Comparison of ENCODE assay signal across 17 mouse cellular contexts in the genomic region with DNA sequence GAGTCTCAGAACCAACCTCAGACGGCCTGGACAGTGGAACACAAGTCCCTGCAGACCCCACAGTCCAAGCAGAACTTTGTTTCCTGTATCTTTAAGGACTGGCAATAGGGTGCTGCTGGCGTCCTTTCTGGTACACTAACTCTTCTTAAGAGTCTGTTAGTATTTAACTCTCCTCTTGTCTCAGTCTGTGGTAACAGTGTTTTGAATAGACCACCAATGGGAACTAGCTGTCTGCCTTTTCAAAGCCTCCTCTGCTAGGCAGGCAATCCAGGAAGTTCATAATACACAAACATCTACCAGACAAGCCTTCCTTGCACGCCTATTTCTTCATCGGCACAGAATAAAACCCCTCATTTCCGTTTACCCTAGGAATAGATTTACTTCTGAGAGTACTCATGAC. TPM values are rescaled to one million over a fixed set of nuclear protein-coding genes. Genes with fewer than 3 reads are reported as not detected.
DNase-seq lines count a peak whose midpoint lies in the region; ATAC-seq and TF ChIP-seq lines count a peak whose summit lies in the region.
"Had no signal": no experiment of that assay in that cellular context is flagged by ENCODE, and none has a peak within 500 bp of the region (broad histone marks: within the 10 kb centered on the region; RNA-seq: fewer than 3 reads in every experiment).

No protein-coding gene starts in this region.

- H3K27me3 ChIP-seq in hindbrain, embryonic 12.5 days = no peaks in the 10 kb centered on the region
- no peaks in the 10 kb centered on the region for H3K27me3 ChIP-seq in hindbrain, embryonic 10.5 days (ENCODE audit: insufficient read depth, poor library complexity, severe bottlenecking)
- no peaks in the 10 kb centered on the region for H3K27me3 ChIP-seq in midbrain, embryonic 13.5 days
- H3K27me3 ChIP-seq in midbrain, embryonic 11.5 days (ENCODE audit: control insufficient read depth, insufficient read depth, low read length) = no peaks in the 10 kb centered on the region
- no peaks in the 10 kb centered on the region for H3K27me3 ChIP-seq in hindbrain, embryonic 14.5 days (ENCODE audit: control insufficient read depth, insufficient read depth, low read length)
- no peaks in the 10 kb centered on the region for H3K27me3 ChIP-seq in midbrain, postnatal 0 days (ENCODE audit: insufficient read depth, low read length)
- H3K27me3 ChIP-seq: embryonic facial prominence, embryonic 12.5 days; liver, embryonic 13.5 days had no signal

- no peak overlapping the region for H3K27ac ChIP-seq in hindbrain, embryonic 12.5 days
- H3K27ac ChIP-seq in hindbrain, embryonic 10.5 days = no peak overlapping the region
- H3K27ac ChIP-seq in midbrain, embryonic 13.5 days = no peak overlapping the region
- no peak overlapping the region for H3K27ac ChIP-seq in midbrain, embryonic 11.5 days (ENCODE audit: low read depth, low read length)
- H3K27ac ChIP-seq in hindbrain, embryonic 14.5 days = no peak overlapping the region; the same call in 1 of the 2 replicates
- H3K27ac ChIP-seq in midbrain, postnatal 0 days (ENCODE audit: low read depth, low read length) = no peak overlapping the region
- H3K27ac ChIP-seq: embryonic facial prominence, embryonic 12.5 days; heart, embryonic 10.5 days; limb, embryonic 10.5 days; liver, embryonic 13.5 days had no signal

- H3K4me1 ChIP-seq in hindbrain, embryonic 12.5 days = peaks cover 72% of the 10 kb centered on the region
- peaks cover 36% of the 10 kb centered on the region for H3K4me1 ChIP-seq in hindbrain, embryonic 10.5 days (replicated peaks)
- H3K4me1 ChIP-seq in midbrain, embryonic 13.5 days (replicated peaks) = peaks cover 95% of the 10 kb centered on the region
- H3K4me1 ChIP-seq in midbrain, embryonic 11.5 days (ENCODE audit: control insufficient read depth, insufficient read depth, low read length) = peaks cover 18% of the 10 kb centered on the region
- peaks cover 90% of the 10 kb centered on the region for H3K4me1 ChIP-seq in hindbrain, embryonic 14.5 days (replicated peaks; ENCODE audit: control insufficient read depth, insufficient read depth, low read length)
- H3K4me1 ChIP-seq in midbrain, postnatal 0 days (ENCODE audit: insufficient read depth, low read length) = peaks cover 41% of the 10 kb centered on the region
- H3K4me1 ChIP-seq: heart, embryonic 10.5 days; liver, embryonic 13.5 days had no signal

- H3K9me3 ChIP-seq in hindbrain, embryonic 12.5 days (replicated peaks) = no peaks in the 10 kb centered on the region
- no peaks in the 10 kb centered on the region for H3K9me3 ChIP-seq in hindbrain, embryonic 10.5 days
- no peaks in the 10 kb centered on the region for H3K9me3 ChIP-seq in midbrain, embryonic 13.5 days
- H3K9me3 ChIP-seq in midbrain, embryonic 11.5 days (ENCODE audit: control insufficient read depth, low read length) = no peaks in the 10 kb centered on the region
- H3K9me3 ChIP-seq in hindbrain, embryonic 14.5 days (ENCODE audit: control insufficient read depth, low read length) = no peaks in the 10 kb centered on the region
- H3K9me3 ChIP-seq in midbrain, postnatal 0 days (ENCODE audit: low read length) = no peaks in the 10 kb centered on the region
- H3K9me3 ChIP-seq: embryonic facial prominence, embryonic 12.5 days; heart, embryonic 10.5 days; limb, embryonic 10.5 days; liver, embryonic 13.5 days had no signal

- H3K4me3 ChIP-seq in hindbrain, embryonic 12.5 days = no peak overlapping the region
- no peak overlapping the region for H3K4me3 ChIP-seq in hindbrain, embryonic 10.5 days
- 0 out of 2 replicates have a peak overlapping the region, but pooled peaks have one; percentile 5 for H3K4me3 ChIP-seq in midbrain, embryonic 13.5 days (replicated peaks)
- no peak overlapping the region for H3K4me3 ChIP-seq in midbrain, embryonic 11.5 days (ENCODE audit: low read depth, low read length)
- H3K4me3 ChIP-seq in hindbrain, embryonic 14.5 days (replicated peaks; ENCODE audit: low read length) = no peak overlapping the region
- no peak overlapping the region for H3K4me3 ChIP-seq in midbrain, postnatal 0 days (ENCODE audit: low read depth, low read length)
- H3K4me3 ChIP-seq: embryonic facial prominence, embryonic 12.5 days; heart, embryonic 10.5 days; limb, embryonic 10.5 days; liver, embryonic 13.5 days had no signal

- no peak for TF ChIP-seq CTCF in midbrain, postnatal 0 days (IDR thresholded peaks at IDR 0.05)

- ATAC-seq in hindbrain, embryonic 12.5 days (ENCODE audit: low FRiP score) = no peak
- no peak for ATAC-seq in midbrain, embryonic 13.5 days
- ATAC-seq in midbrain, embryonic 11.5 days (ENCODE audit: low FRiP score) = no peak
- ATAC-seq in hindbrain, embryonic 14.5 days (ENCODE audit: low FRiP score) = no peak
- no peak for ATAC-seq in midbrain, postnatal 0 days (ENCODE audit: low FRiP score)

- no peak overlapping the region for H3K9ac ChIP-seq in hindbrain, embryonic 12.5 days
- H3K9ac ChIP-seq in midbrain, embryonic 13.5 days (replicated peaks) = no peak overlapping the region
- no peak overlapping the region for H3K9ac ChIP-seq in midbrain, embryonic 11.5 days (ENCODE audit: low read length)
- H3K9ac ChIP-seq in hindbrain, embryonic 14.5 days = no peak overlapping the region
- H3K9ac ChIP-seq in midbrain, postnatal 0 days (replicated peaks; ENCODE audit: low read length, poor library complexity, severe bottlenecking) = no peak overlapping the region
- H3K9ac ChIP-seq: embryonic facial prominence, embryonic 12.5 days; liver, embryonic 13.5 days had no signal

- no peak for DNase-seq in hindbrain, embryonic 10.5 days (ENCODE audit: low spot score)
- no peak for DNase-seq in midbrain, embryonic 11.5 days (ENCODE audit: low spot score, missing footprints)
- no peak for DNase-seq in hindbrain, embryonic 14.5 days (ENCODE audit: low spot score)
- DNase-seq in midbrain, postnatal 0 days (ENCODE audit: low spot score) = no peak
- no peak for DNase-seq in cerebellum, postnatal 25 days
- no peak for DNase-seq in left cerebral cortex, adult 9 months (ENCODE audit: low spot score in 2 of 2)
- DNase-seq: gastrocnemius, postnatal 10 days; kidney, adult 2 months; layer of hippocampus, postnatal 36 days; liver, embryonic 13.5 days; right cerebral cortex, postnatal 4 days; thymus, adult 2 months had no signal

- 74% methylated on average over 5 of the region's 5 CpGs for WGBS in hindbrain, embryonic 12.5 days
- 84% methylated on average over 5 of the region's 5 CpGs for WGBS in hindbrain, embryonic 10.5 days
- WGBS in midbrain, embryonic 13.5 days = 78% methylated on average over 5 of the region's 5 CpGs
- WGBS in midbrain, embryonic 11.5 days = 81% methylated on average over 5 of the region's 5 CpGs
- WGBS in hindbrain, embryonic 14.5 days = 60% methylated on average over 5 of the region's 5 CpGs
- WGBS in midbrain, postnatal 0 days = 52% methylated on average over 5 of the region's 5 CpGs

- peak overlapping the region; percentile 18 for H3K4me2 ChIP-seq in hindbrain, embryonic 12.5 days (replicated peaks)
- H3K4me2 ChIP-seq in midbrain, embryonic 13.5 days (replicated peaks) = peak overlapping the region; percentile 37
- no peak overlapping the region for H3K4me2 ChIP-seq in midbrain, embryonic 11.5 days
- peak overlapping the region; percentile 70 for H3K4me2 ChIP-seq in hindbrain, embryonic 14.5 days (replicated peaks)
- H3K4me2 ChIP-seq in midbrain, postnatal 0 days (ENCODE audit: low read depth, low read length, poor library complexity, severe bottlenecking) = peak overlapping the region; percentile 23; the same call in 1 of the 2 replicates
- H3K4me2 ChIP-seq: embryonic facial prominence, embryonic 12.5 days; liver, embryonic 13.5 days had no signal

- peaks cover 38% of the 10 kb centered on the region; the same call in 1 of the 2 replicates for H3K36me3 ChIP-seq in hindbrain, embryonic 12.5 days
- H3K36me3 ChIP-seq in hindbrain, embryonic 10.5 days = peaks cover 92% of the 10 kb centered on the region
- H3K36me3 ChIP-seq in midbrain, embryonic 13.5 days = peaks cover 42% of the 10 kb centered on the region
- peaks cover 10% of the 10 kb centered on the region for H3K36me3 ChIP-seq in midbrain, embryonic 11.5 days (ENCODE audit: control insufficient read depth, insufficient read depth, low read length)
- H3K36me3 ChIP-seq in hindbrain, embryonic 14.5 days (replicated peaks; ENCODE audit: control insufficient read depth, insufficient read depth) = peaks cover 38% of the 10 kb centered on the region
- H3K36me3 ChIP-seq in midbrain, postnatal 0 days (ENCODE audit: insufficient read depth, low read length) = peaks cover 4% of the 10 kb centered on the region; the same call in 1 of the 2 replicates
- H3K36me3 ChIP-seq: liver, embryonic 13.5 days had no signal

RNA-seq across cellular contexts. Expression of gene Basp1, which starts 7.6 kb away (rescaled TPM):
- polyA plus RNA-seq in hindbrain, embryonic 12.5 days (2016; fragmentation: Nextera tagmentation; extraction: Ambion mirVana) = 381 and 469 TPM in 2 replicates
- polyA plus RNA-seq in hindbrain, embryonic 10.5 days (2016; fragmentation: Nextera tagmentation; extraction: Ambion mirVana) = 48.6 and 77.4 TPM in 2 replicates
- 205 and 211 TPM in 2 replicates for polyA plus RNA-seq in midbrain, embryonic 13.5 days (2015; fragmentation: Nextera tagmentation; extraction: Ambion mirVana)
- polyA plus RNA-seq in midbrain, embryonic 11.5 days (2014; fragmentation: Nextera tagmentation; extraction: Ambion mirVana) = 186 and 217 TPM in 2 replicates
- 262 and 283 TPM in 2 replicates for polyA plus RNA-seq in hindbrain, embryonic 14.5 days (2014; fragmentation: Nextera tagmentation; extraction: Ambion mirVana)
- total RNA-seq in midbrain, postnatal 0 days (2014; rRNA removed) = 1,178 and 1,429 TPM in 2 replicates
- 480 and 547 TPM in 2 replicates for polyA plus RNA-seq in midbrain, postnatal 0 days (2015; fragmentation: Nextera tagmentation; extraction: Ambion mirVana)
